Mouse (Mus musculus) adrenal gland, postnatal 4 days (tissue): ENCODE data around the gene Bcap29. TPM values are rescaled to one million over a fixed set of nuclear protein-coding genes. Genes with fewer than 3 reads are reported as not detected.
"Not testable (repeated sequence)": the region's sequence is repeated elsewhere in the genome, so short reads cannot be mapped to it uniquely, and the experiment has no call there.

ENCODE experiments used
- DNase-seq, 2 experiments: peaks; one replicate each; pipeline ENCODE4 v3.0.0; 2021 to 2022; ENCODE audit warnings: low spot score in 2 of 2, mixed read lengths in 2 of 2
- total RNA-seq, 2 experiments: library from RNA; stranded (reverse); gene quantifications; 2 replicates each; pipeline ENCODE4 v1.2.3; 2021

The Bcap29 gene
- total RNA-seq, 2 experiments from 2014 or later, result 32.5 to 33.0 TPM

DNA sequence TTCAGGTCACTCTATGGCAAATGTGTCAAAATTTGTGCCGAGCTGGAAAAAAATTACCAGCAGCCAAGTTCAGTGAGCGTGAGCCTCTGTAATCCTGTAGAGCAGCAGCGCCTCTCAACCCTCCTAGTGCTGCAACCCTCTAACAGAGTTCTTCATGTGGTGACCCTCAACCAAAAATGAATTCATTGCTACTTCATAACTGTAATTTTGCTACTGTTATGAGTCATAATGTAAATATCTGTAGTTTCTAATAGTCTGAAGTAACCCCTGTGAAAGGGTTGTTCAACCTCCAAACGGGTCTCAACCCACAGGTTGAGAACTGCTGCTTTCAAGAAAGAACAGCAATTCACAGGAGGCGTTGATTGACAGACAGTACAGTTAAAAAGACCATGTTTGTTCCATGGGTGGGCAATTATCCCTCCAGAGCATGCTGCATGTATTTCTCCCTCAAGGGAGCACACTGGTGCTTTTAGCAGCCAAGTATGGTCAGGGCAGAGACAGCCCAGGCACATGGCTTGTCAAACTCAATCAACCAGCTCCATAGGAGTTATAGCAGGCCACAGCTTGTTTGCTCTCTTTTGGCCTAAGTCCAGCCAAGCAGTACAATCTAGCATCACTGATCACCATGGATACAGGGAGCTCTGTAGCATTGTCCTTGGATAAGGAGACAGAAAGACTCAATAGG is 53.7 kb downstream of the Bcap29 start:
- no peak for DNase-seq

DNA sequence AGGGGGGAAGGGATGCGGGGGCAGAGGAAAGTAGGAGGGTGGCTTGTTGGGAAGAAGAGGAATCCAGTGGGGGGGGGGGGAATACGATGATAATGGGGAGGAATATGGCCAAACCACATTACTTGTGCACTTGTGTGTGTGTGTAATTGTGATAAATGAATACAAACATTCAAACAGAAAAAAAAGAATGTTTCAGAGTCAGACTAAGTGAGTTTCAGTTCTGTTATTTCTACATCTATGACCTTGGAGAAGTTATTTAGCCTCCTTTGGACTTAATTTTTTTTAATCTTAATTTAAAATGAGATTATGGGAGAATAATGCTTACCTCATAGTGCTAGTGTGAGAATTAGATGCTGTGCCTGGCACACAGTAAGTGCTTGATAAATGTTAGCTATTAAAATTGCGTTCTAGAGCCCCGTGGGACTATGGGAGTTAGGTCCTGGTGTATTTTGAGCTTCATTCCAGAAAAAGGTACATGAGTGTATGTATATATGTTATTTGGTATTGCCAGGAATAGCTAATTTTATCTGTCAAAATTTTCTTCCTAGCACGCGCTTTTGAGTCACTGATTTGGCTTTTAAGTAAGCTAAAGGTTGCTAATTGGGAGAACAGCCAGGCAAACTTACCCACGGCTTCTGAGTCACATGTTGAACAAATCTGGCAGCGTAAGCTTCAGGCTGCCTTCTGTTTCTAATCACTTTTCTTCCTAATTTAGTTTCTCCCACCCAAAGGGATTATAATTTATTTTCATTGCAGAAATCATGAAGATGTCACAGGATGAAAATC is 55.6 kb downstream of the Bcap29 start:
- no peak for DNase-seq

DNA sequence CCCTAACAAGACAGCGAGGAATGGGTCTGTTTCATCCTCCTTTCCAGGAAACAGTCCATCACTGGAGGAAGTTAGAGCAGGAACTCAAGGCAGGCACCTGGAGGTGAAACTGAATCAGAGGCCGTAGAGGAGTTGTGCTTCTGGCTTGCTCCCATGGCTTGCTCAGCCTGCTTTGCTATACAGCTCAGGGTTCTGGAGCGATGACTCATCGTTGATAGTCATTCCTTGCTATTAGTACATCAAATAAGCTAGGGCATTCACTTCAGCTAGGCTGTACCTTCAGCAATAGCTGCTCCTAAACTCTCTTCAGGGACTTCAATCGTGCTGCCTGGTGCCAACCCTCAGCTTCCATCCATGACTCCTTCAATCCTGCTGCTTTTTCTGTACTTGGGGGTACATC is 60.0 kb downstream of the Bcap29 start:
- no peak for DNase-seq

DNA sequence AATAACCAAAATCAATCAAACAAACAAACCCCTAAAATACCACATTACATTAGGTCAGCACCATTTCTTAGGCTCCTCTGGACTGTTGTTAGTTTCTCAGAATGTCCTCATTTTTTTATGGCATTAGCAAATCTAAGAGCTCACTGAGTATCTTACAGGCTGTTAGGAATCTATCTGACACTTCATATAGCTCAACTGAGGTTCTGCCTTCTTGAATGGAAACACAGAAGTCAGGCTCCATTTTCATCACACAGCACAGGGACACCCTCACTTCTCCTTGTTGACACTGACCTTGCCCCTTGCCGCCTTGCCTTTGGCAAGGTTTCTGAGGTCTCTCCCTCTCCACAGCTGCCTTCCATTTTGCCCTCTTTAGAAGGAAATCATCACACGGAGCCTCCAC is 64.7 kb downstream of the Bcap29 start:
- no peak for DNase-seq

DNA sequence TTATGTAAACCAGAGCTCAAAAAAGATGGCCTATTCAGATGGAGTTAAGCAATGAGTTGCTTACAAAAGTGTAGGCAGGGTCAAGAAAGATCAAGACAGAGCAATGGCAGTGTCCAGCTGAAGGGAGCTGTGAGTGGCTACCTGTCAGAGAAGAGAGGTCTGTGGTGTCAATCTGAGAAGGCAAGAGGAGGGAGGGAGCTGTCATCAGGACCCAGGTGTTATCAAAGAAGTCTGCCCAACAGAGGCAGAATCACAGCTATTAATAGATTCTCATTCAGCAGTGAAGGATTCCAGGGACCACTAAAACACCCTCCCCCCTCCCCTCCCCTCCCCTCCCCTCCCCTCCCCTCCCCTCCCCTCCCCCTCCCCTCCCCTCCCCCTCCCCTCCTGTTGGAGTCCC is 65.8 kb downstream of the Bcap29 start:
- DNase-seq, result no peak

DNA sequence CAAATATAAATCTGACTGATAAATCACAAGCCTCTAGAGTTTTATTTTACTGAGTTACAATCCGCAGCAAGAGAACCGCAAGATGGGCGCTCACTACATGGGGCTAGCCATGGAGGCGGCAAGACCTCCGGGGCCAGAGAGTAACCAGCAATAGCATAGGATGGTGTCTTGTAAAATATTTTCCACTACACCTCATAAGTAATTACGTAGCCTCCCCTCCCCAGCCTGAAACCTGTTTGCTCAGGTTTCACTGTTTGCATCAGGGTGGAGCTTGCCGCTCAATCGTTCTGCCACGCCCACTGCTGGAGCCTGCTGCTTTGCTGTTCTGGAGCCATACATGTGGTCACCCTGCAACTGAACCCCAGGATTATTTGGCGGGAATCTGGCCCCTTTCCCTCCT is 66.9 kb downstream of the Bcap29 start:
- DNase-seq, result not testable (repeated sequence)

DNA sequence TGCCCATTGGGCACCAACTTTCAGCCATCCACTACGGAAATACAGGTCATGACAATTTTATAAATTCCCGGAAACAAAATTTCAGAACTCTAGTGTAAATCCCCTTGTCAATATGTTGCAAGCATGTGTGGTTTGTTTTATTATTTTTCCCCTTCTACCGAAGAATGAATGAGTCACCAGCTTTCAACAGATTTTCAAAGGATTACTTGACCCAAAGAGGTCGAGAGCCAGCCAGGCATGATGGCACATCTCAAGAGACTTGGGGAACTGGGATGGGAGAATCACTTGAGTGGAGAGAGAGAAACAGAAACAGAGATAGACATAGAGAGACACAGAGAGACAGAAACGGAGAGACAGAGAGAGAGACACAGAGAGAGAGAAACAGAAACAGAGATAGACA is 73.7 kb downstream of the Bcap29 start:
- DNase-seq, result no peak

DNA sequence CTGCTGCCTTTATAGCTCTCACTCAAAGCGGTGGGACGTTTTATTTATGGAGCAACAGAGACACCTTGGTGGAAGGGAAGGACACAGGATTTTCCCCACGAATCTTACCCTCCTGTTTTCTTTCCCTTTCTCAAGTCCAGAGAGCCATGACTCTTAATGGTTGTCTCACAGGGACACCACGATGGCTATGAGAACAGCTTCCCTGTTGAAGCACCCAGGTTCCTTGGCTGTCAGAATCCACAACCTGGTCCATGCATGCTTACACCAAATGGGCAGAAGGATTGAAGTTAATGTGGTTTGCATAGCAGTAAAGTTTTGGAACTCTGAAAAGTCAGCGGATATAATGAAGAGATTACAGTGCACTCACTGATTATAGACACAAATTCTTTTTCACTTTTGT is 74.5 kb downstream of the Bcap29 start:
- no peak for DNase-seq

DNA sequence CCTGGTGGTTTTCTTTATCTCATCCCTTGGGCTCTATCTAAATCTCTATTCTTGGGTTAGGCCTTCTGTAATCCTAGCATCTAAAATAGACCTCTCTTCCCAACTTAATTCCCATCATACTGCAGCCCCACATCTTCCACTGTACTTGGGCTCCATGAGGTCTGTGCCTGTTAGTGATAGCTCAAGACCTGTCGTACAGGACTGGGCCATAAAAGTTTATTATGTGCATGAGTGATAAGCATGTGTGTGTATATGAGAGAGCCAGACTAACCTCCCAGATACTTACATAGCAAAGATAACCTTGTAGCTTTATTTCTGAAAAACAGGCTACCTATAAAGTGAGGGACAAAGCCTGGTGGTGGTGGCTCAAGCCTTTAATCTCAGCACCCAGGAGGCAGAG is 80.1 kb downstream of the Bcap29 start:
- no peak for DNase-seq

DNA sequence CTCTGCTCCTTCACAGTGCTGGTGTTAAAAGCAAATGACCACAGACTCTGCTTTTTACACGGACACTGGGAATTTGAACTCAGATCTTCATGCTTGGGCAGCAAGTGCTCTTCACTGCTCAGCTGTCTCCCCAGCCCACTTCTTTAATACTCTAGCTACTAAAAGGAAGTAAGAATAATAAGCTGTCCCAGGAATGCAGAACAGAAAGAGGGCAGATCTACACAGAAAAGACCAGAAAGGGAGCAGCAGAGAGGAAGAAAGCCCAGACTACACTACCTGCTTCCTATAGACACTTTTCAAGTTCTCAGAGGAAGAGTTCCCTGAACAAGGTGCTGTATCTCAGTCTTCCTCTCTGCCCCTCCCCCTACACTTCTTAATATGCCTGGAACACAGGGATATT is 83.2 kb downstream of the Bcap29 start:
- DNase-seq, result no peak

DNA sequence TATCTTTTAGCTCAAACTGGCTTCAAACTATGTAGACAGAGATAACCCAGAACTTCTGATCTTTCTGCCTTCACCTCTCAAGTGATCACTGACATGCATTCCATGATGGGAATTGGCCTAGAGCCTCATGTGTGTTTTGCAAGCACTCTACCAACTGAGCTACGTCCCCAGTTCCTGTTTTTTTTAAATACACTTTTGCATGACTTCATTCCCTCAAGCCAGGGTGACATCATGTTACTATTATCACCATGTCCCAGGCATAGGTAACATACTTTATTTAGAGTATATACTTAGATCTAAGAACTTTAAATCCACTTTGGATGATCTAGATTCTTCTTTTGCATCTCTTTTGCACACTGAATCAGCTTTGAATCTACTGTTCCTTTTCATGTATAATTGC is 88.4 kb downstream of the Bcap29 start:
- no peak for DNase-seq

DNA sequence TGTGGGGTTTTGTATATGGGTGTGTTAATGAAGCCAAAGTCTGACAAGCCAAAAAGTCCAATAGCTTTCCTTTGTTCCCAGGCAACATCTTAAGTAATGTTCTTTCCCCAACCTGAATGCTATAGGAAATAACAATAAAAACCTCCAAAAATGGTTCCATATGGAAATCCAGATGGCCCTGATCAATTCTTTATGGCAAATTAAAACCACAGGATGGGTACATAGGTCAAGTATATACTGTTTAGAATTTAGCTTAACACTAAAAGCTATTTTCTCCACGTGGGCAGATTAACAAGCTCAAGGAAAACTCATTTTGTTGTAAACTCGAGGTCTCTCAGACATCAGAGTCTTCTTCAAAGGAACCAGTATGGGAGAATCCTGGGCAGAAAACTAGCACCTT is 89.2 kb downstream of the Bcap29 start:
- DNase-seq, result no peak

DNA sequence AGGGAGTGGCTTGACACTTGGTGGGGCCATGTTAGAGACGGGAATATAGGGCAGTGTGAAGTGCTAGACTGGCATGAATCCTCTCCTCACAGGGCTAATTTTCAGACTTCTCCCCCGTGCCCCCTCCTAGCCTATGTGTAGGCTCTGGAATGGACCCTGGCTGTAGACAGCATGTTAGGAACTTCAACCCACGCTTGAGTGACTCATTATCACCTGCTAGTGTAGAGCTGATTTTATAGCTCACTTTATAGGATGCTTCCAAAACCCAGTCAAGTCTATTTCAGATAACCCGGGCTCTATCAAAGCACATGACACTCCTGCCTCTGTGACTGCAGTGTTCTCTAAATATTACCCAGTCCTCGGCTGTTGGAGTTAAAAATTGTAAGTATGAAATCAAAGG is 92.9 kb downstream of the Bcap29 start:
- DNase-seq, result no peak

Other genes starting within 250 kb of the Bcap29 start
- gene Slc26a3, start 243.8 kb downstream of the Bcap29 start, total RNA-seq, result under 1 TPM in 1 of 2 experiments, not detected in 1; 0.17 TPM
- 10 to 100 TPM; 20.9 to 21.8 TPM for gene Cbll1, start 135.0 kb downstream of the Bcap29 start, total RNA-seq
- 1 to 10 TPM; 6.6 TPM for gene Slc26a4, start 74.7 kb downstream of the Bcap29 start, total RNA-seq
- 10 to 100 TPM; 11.8 to 12.7 TPM for gene Dus4l, start 20.2 kb upstream of the Bcap29 start, total RNA-seq
- gene Cog5, start 20.2 kb upstream of the Bcap29 start, total RNA-seq, result 10 to 100 TPM; 46.0 to 49.1 TPM
- 1 to 10 TPM; 7.6 to 9.4 TPM for gene Gpr22, start 79.3 kb upstream of the Bcap29 start, total RNA-seq